ENCODE assay signal across 8 mouse cellular contexts in the genomic region with DNA sequence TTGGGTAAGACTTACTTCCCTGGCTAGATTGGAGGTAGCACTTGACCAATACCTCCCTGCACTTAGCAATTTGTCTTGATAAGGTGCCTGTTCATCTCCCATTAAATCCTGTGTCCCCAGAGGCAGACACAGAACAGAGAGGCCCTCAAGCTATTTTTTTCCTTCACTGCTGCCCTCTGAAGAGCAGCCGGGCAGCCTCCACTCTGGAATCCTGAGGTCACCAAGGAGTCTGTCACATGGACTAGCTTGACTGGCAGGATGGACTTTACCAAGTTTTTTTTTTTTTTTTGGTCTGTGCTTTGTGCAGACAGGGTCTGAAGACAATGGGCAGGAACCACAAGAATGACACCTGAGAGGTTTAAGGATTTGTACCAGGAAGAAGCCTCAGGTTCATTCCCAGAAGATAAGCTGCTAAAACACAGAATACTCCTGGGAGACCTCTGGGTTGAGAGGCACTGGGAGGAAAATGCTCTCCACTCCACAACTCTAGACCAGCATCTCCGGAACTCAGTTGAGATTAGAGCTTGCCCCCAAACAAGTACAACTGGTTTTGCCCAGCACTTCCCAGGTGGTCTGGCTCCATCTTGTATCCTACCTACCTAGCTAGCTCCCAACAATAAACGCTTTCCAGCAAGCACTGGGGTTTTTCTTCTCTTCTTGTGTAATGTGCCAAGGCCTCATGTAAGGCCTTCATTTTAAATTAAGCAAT. TPM values are rescaled to one million over a fixed set of nuclear protein-coding genes. Genes with fewer than 3 reads are reported as not detected.
DNase-seq lines count a peak whose midpoint lies in the region; ATAC-seq and TF ChIP-seq lines count a peak whose summit lies in the region.
"Had no signal": no experiment of that assay in that cellular context is flagged by ENCODE, and none has a peak within 500 bp of the region (broad histone marks: within the 10 kb centered on the region; RNA-seq: fewer than 3 reads in every experiment).

No protein-coding gene starts in this region.

- no peaks in the 10 kb centered on the region for H3K9me3 ChIP-seq in lung, embryonic 15.5 days
- H3K9me3 ChIP-seq in forebrain, embryonic 12.5 days, result no peaks in the 10 kb centered on the region
- H3K9me3 ChIP-seq in limb, embryonic 12.5 days, result no peaks in the 10 kb centered on the region

- WGBS in lung, embryonic 15.5 days, result 8% methylated on average over 3 of the region's 3 CpGs
- 46% methylated on average over 3 of the region's 3 CpGs for WGBS in forebrain, embryonic 12.5 days
- WGBS in limb, embryonic 12.5 days, result 35% methylated on average over 3 of the region's 3 CpGs
- WGBS in small intestine, adult 2 months, result 19% methylated on average over 3 of the region's 3 CpGs

- H3K27ac ChIP-seq in lung, embryonic 15.5 days, result peak overlapping the region; percentile 82
- no peak overlapping the region for H3K27ac ChIP-seq in forebrain, embryonic 12.5 days
- H3K27ac ChIP-seq in limb, embryonic 12.5 days, result no peak overlapping the region
- no peak overlapping the region for H3K27ac ChIP-seq in small intestine, adult 2 months (ENCODE audit: insufficient read depth, low read depth, low read length)

- DNase-seq in lung, postnatal 36 days, result no peak
- DNase-seq in gastrocnemius, adult 8-10 months (ENCODE audit: low spot score in 2 of 2), result no peak
- DNase-seq in yolk sac, embryonic 10.5 days (ENCODE audit: low spot score), result no peak

- H3K4me1 ChIP-seq in lung, embryonic 15.5 days, result peaks cover 27% of the 10 kb centered on the region
- H3K4me1 ChIP-seq in forebrain, embryonic 12.5 days, result peaks cover 14% of the 10 kb centered on the region
- H3K4me1 ChIP-seq in limb, embryonic 12.5 days (replicated peaks), result peaks cover 21% of the 10 kb centered on the region
- peaks cover 13% of the 10 kb centered on the region; the same call in 1 of the 2 replicates for H3K4me1 ChIP-seq in small intestine, adult 2 months (ENCODE audit: control insufficient read depth, insufficient read depth, insufficient read length, low read length)

- H3K36me3 ChIP-seq in lung, embryonic 15.5 days, result peaks cover 5% of the 10 kb centered on the region; the same call in 1 of the 2 replicates
- no peaks in the 10 kb centered on the region for H3K36me3 ChIP-seq in forebrain, embryonic 12.5 days (replicated peaks)
- H3K36me3 ChIP-seq in limb, embryonic 12.5 days, result peaks cover 4% of the 10 kb centered on the region; the same call in 1 of the 2 replicates
- H3K36me3 ChIP-seq in small intestine, adult 2 months (ENCODE audit: control insufficient read depth, insufficient read depth, low read length), result no peaks in the 10 kb centered on the region

- no peak for TF ChIP-seq POLR2A in small intestine, adult 2 months (IDR thresholded peaks at IDR 0.05; ENCODE audit: low read depth, low read length)

- no peak for TF ChIP-seq CTCF in small intestine, adult 2 months (IDR thresholded peaks at IDR 0.05; ENCODE audit: extremely low read depth, insufficient read length, insufficient replicate concordance, low read depth, low read length)

- peak overlapping the region; percentile 80 for H3K4me2 ChIP-seq in lung, embryonic 15.5 days
- H3K4me2 ChIP-seq in forebrain, embryonic 12.5 days, result peak overlapping the region; percentile 93
- peak overlapping the region; percentile 85 for H3K4me2 ChIP-seq in limb, embryonic 12.5 days

- ATAC-seq in lung, embryonic 15.5 days (ENCODE audit: borderline replicate concordance, extremely low read depth, low FRiP score, low TSS enrichment), result 0 out of 2 replicates have a peak, but pooled peaks have one; percentile 21
- ATAC-seq in forebrain, embryonic 12.5 days (ENCODE audit: low FRiP score), result no peak
- ATAC-seq in limb, embryonic 12.5 days (ENCODE audit: insufficient number of reproducible peaks, insufficient read depth, low FRiP score, low TSS enrichment, low read depth), result no peak

- no peaks in the 10 kb centered on the region for H3K27me3 ChIP-seq in lung, embryonic 15.5 days
- H3K27me3 ChIP-seq in forebrain, embryonic 12.5 days, result no peaks in the 10 kb centered on the region
- H3K27me3 ChIP-seq in limb, embryonic 12.5 days, result no peaks in the 10 kb centered on the region
- H3K27me3 ChIP-seq in small intestine, adult 2 months (ENCODE audit: control insufficient read depth, insufficient read depth, low read length), result no peaks in the 10 kb centered on the region

- peak overlapping the region; percentile 71 for H3K4me3 ChIP-seq in lung, embryonic 15.5 days
- peak overlapping the region; percentile 72 for H3K4me3 ChIP-seq in forebrain, embryonic 12.5 days (replicated peaks)
- peak overlapping the region; percentile 77 for H3K4me3 ChIP-seq in limb, embryonic 12.5 days (replicated peaks)
- H3K4me3 ChIP-seq in small intestine, adult 2 months (ENCODE audit: low read depth, low read length), result peak overlapping the region; percentile 83

- peak overlapping the region; percentile 59 for H3K9ac ChIP-seq in lung, embryonic 15.5 days
- H3K9ac ChIP-seq in forebrain, embryonic 12.5 days, result peak overlapping the region; percentile 69
- peak overlapping the region; percentile 65 for H3K9ac ChIP-seq in limb, embryonic 12.5 days (replicated peaks)

RNA-seq across cellular contexts. Expression of a gene that starts 1.0 kb away (rescaled TPM):
- polyA plus RNA-seq in lung, embryonic 15.5 days (2015; fragmentation: Nextera tagmentation; extraction: Ambion mirVana), result 531 and 546 TPM in 2 replicates
- polyA plus RNA-seq in forebrain, embryonic 12.5 days (2016; fragmentation: Nextera tagmentation; extraction: Ambion mirVana), result 211 TPM in 2 replicates
- 264 and 265 TPM in 2 replicates for polyA plus RNA-seq in limb, embryonic 12.5 days (2016; fragmentation: Nextera tagmentation; extraction: Ambion mirVana)
- polyA plus RNA-seq in small intestine, adult 2 months (2012; rRNA removed), result 318 and 485 TPM in 2 replicates
- total RNA-seq in gastrocnemius, adult 8-10 months (2022), result 10 to 100 TPM; 42.0 to 46.5 (median 45.9) TPM

RNA-seq across cellular contexts. Expression of a gene that starts 9.5 kb away (rescaled TPM):
- polyA plus RNA-seq in lung, embryonic 15.5 days (2015; fragmentation: Nextera tagmentation; extraction: Ambion mirVana), result 180 and 181 TPM in 2 replicates
- 239 and 249 TPM in 2 replicates for polyA plus RNA-seq in forebrain, embryonic 12.5 days (2016; fragmentation: Nextera tagmentation; extraction: Ambion mirVana)
- 246 and 248 TPM in 2 replicates for polyA plus RNA-seq in limb, embryonic 12.5 days (2016; fragmentation: Nextera tagmentation; extraction: Ambion mirVana)
- polyA plus RNA-seq in small intestine, adult 2 months (2012; rRNA removed), result 5.9 and 10.4 TPM in 2 replicates
- total RNA-seq in gastrocnemius, adult 8-10 months (2022), result 10 to 100 TPM; 57.3 to 63.3 (median 62.0) TPM

RNA-seq across cellular contexts. Expression of a gene that starts 37.0 kb away (rescaled TPM):
- polyA plus RNA-seq in lung, embryonic 15.5 days (2015; fragmentation: Nextera tagmentation; extraction: Ambion mirVana), result 1,944 and 2,059 TPM in 2 replicates
- 329 and 395 TPM in 2 replicates for polyA plus RNA-seq in forebrain, embryonic 12.5 days (2016; fragmentation: Nextera tagmentation; extraction: Ambion mirVana)
- 444 and 488 TPM in 2 replicates for polyA plus RNA-seq in limb, embryonic 12.5 days (2016; fragmentation: Nextera tagmentation; extraction: Ambion mirVana)
- polyA plus RNA-seq in small intestine, adult 2 months (2012; rRNA removed), result 278 and 350 TPM in 2 replicates
- total RNA-seq in gastrocnemius, adult 8-10 months (2022), result 100 to 1,000 TPM in 3 of 4 experiments, 10 to 100 TPM in 1; 94.4 to 242 (median 133) TPM
- total RNA-seq: common myeloid progenitor, adult 5-6 weeks had no signal

Comparison
In these comparisons a context has a peak if more than half of its experiments do, and no peak if none do; other contexts are left out.
1. RNA of a gene that starts 9.5 kb away (polyA plus RNA-seq): 246 to 248 TPM in limb, embryonic 12.5 days, 239 to 249 TPM in forebrain, embryonic 12.5 days and 180 to 181 TPM in lung, embryonic 15.5 days; 5.9 to 10.4 TPM in small intestine, adult 2 months; every median in the first group is over 10 times any median in the second.
2. Peak in every context shown above with its lines, with median percentiles within 50 percentile points of each other: H3K4me2 ChIP-seq, H3K4me3 ChIP-seq and H3K9ac ChIP-seq.